Mouse (Mus musculus) brain, embryonic 14.5 days (tissue): ENCODE data around the gene Atp6v0e2.

ENCODE experiments used
- CTCF ChIP-seq: fragments of 200-500 bp; IDR thresholded peaks from 2 replicates; pipeline ENCODE4 v1.5.1; 2012; ENCODE audit warnings: inconsistent platforms, mild to moderate bottlenecking, moderate library complexity, borderline replicate concordance; ENCODE audit not compliant: insufficient read depth, insufficient read length; ENCODE audit errors: extremely low read depth
- POLR2A ChIP-seq: fragments of 200-500 bp; IDR thresholded peaks from 2 replicates; pipeline ENCODE4 v1.6.1; 2012; ENCODE audit warnings: mild to moderate bottlenecking, inconsistent platforms, borderline replicate concordance; ENCODE audit not compliant: poor library complexity, insufficient read depth, insufficient read length, severe bottlenecking; ENCODE audit errors: extremely low read depth

DNA sequence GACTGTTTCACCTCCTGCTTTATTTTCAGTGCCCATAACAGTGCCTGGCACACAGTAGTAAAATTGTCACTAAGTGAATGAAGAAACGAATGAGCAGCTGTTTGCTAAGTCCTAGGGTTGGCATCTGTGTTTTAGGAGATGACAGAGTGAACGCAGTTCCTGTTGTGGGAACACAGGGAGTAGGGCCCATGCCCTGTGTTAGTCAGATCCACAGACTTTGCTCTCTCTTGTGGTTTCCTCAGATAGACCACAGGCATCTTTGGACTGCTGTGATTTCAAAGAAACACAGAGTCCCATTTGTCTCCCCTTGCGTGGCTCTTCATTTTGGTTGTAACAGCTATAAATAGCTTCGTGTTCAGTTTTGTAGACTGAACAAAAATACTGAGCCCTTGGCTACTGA, 27.0 kb upstream of the Atp6v0e2 start:
- TF ChIP-seq CTCF = no peak
- no peak for TF ChIP-seq POLR2A
